Mouse (Mus musculus) limb, embryonic 11.5 days (tissue): ENCODE results near the gene Mpdz. TPM values are rescaled to one million over a fixed set of nuclear protein-coding genes. Genes with fewer than 3 reads are reported as not detected.

Source experiments
- ATAC-seq: fragments of 200-750 bp; cut with Nextera tagmentation; 2 replicates; pipeline ENCODE4 v1.8.0; 2017; ENCODE audit warnings: low read depth; ENCODE audit not compliant: insufficient number of reproducible peaks, low FRiP score, low TSS enrichment
- DNase-seq: peaks from one replicate; pipeline ENCODE4 v3.0.0-alpha.2; 2015; ENCODE audit warnings: low spot score
- H3K27ac ChIP-seq: fragments of 300-500 bp; sonication (generic); replicated peaks from 2 replicates; pipeline ENCODE4 v1.5.1; 2014; ENCODE audit warnings: low read depth, mild to moderate bottlenecking, low read length
- H3K27me3 ChIP-seq: fragments of 300-500 bp; sonication (generic); 2 replicates; pipeline ENCODE4 v1.6.1; 2014; ENCODE audit warnings: mild to moderate bottlenecking, low read length, mixed read lengths; ENCODE audit not compliant: control insufficient read depth, insufficient read depth
- H3K36me3 ChIP-seq: fragments of 300-500 bp; sonication (generic); 2 replicates; pipeline ENCODE4 v1.6.1; 2014; ENCODE audit warnings: mild to moderate bottlenecking, low read length, moderate library complexity, mixed read lengths; ENCODE audit not compliant: control insufficient read depth, insufficient read depth
- H3K4me1 ChIP-seq: fragments of 300-500 bp; sonication (generic); 2 replicates; pipeline ENCODE4 v1.6.1; 2014; ENCODE audit warnings: low read length, mixed read lengths; ENCODE audit not compliant: control insufficient read depth, insufficient read depth
- H3K4me2 ChIP-seq: fragments of 300-500 bp; sonication (generic); 2 replicates; pipeline ENCODE4 v1.6.1; 2014; ENCODE audit warnings: low read depth, mild to moderate bottlenecking, moderate library complexity; ENCODE audit not compliant: severe bottlenecking
- H3K4me3 ChIP-seq: fragments of 300-500 bp; sonication (generic); 2 replicates; pipeline ENCODE4 v1.5.1; 2014; ENCODE audit warnings: low read depth, low read length
- H3K9ac ChIP-seq: fragments of 300-500 bp; sonication (generic); 2 replicates; pipeline ENCODE4 v1.6.1; 2014; ENCODE audit warnings: mild to moderate bottlenecking, low read length
- H3K9me3 ChIP-seq: fragments of 300-500 bp; sonication (generic); 2 replicates; pipeline ENCODE4 v1.6.1; 2016; ENCODE audit warnings: low read length; ENCODE audit not compliant: control insufficient read depth
- WGBS: fragments of 180-500 bp; shearing (Covaris S2); extraction: QIAGEN DNeasy Blood & Tissue Kit; methylation state at CpG from one replicate; pipeline ENCODE4 v1.1.7; 2014; 5-methylcytosine and 5-hydroxymethylcytosine counted together
- polyA plus RNA-seq: library from polyadenylated mRNA; unstranded; fragments of >200 nt; fragmentation: Nextera tagmentation; extraction: Ambion mirVana; gene quantifications from 2 replicates; pipeline ENCODE4 v1.2.1, GENCODE M21; 2014

Mpdz gene
- polyA plus RNA-seq, 1 experiment from 2014 or later, result 41.6 TPM

DNA sequence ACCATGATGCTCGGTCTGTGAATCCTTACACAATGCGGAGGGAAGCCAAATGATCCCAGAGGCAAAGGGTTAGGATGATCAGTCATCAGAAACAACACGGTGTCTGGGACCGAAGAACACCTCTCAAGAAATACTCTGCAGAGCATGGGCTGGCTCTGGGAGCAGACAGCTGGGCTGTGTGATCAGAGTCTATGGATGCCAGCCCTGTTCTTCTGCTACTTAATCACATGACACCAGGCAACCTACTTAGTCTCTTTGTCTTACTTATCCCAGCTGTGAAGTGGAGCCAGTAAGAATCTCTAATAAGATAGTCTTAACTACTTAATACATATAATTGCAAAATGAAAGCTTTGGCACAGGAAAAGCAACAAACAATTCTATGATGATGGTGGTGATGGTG is 118.8 kb downstream of the Mpdz start:
- peaks cover 4% of the 10 kb centered on the region; the same call in 1 of the 2 replicates for H3K36me3 ChIP-seq
- no peak overlapping the region for H3K4me2 ChIP-seq
- DNase-seq (no peak), ATAC-seq (no peak)
- no peak overlapping the region for H3K27ac ChIP-seq
- 92% methylated on average over 4 of the region's 4 CpGs for WGBS
- H3K9ac ChIP-seq, result no peak overlapping the region
- no peak overlapping the region for H3K4me3 ChIP-seq
- H3K9me3 ChIP-seq, result no peaks in the 10 kb centered on the region
- no peaks in the 10 kb centered on the region for H3K27me3 ChIP-seq
- no peaks in the 10 kb centered on the region for H3K4me1 ChIP-seq

DNA sequence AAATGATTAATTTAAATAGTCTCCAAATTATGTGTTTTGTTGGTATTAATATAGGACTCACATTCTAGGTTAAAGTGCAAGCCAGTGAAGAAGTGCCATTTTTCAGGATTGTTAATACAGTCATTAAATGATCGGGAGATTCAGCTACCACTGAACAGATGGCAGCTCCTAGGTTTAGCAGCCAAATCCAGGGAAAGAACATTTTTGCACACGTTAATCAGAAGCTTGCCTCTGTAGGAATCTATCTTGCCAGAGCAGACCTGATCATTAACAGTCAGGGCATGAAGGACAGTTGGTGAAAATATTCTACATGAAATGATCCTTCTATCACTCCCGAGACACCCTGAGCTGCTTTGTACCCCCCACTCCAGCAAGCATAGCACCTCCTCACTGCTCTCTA is 120.4 kb downstream of the Mpdz start:
- H3K4me2 ChIP-seq, result no peak overlapping the region
- ATAC-seq, result no peak
- H3K27me3 ChIP-seq, result no peaks in the 10 kb centered on the region
- H3K27ac ChIP-seq, result no peak overlapping the region
- no peaks in the 10 kb centered on the region for H3K9me3 ChIP-seq
- no peak overlapping the region for H3K9ac ChIP-seq
- peaks cover 7% of the 10 kb centered on the region for H3K36me3 ChIP-seq
- H3K4me3 ChIP-seq, result no peak overlapping the region
- no peak for DNase-seq
- H3K4me1 ChIP-seq, result no peaks in the 10 kb centered on the region
- WGBS, result 88% methylated on average over 3 of the region's 3 CpGs

DNA sequence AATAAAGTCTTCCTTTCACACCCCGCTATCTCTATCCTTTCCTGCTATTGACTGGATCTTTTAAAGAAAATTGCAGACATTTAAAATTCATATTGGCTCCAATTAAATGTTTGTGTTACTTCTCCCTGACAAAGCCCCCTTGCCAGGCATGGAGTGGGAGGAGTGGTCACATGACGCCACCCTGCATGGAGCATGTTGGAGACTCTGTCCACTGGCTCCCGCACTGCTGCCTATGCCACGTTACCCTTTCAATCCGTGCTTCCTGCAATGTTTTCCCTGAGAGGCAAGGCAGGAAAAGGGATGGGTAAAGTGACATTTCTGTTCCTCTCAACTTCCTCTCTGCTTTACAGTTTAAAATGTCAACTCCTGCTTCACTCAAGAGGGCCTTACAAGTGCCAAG is 128.0 kb downstream of the Mpdz start:
- Histone ChIP-seq H3K4me3 (no peak overlapping the region), H3K27ac (no peak overlapping the region)

DNA sequence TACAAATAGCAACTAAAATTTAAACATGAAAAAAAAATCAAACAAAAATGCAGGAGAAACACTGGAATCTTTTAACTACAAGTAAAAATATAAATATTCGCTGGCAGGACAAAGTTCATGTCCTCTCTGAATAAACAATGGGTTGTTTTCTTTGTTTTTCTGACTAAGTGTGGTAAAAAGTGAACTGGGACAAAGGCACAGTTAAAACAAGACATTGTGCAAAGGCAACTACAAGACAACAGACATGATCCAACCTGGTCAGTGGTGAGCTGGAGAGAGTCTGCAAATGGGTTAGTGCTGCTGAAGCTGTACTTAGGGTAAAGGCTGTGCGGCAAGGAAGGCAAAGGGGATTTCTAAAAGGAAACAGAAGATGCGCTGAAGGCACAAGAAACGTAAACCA is 129.4 kb downstream of the Mpdz start:
- H3K4me1 ChIP-seq, result no peaks in the 10 kb centered on the region
- no peak overlapping the region for H3K9ac ChIP-seq
- no peak overlapping the region for H3K4me2 ChIP-seq
- peaks cover 3% of the 10 kb centered on the region; the same call in 1 of the 2 replicates for H3K36me3 ChIP-seq
- H3K27ac ChIP-seq, result no peak overlapping the region
- H3K4me3 ChIP-seq, result no peak overlapping the region
- DNase-seq (no peak), ATAC-seq (no peak)
- H3K9me3 ChIP-seq, result no peaks in the 10 kb centered on the region
- 87% methylated on average over 4 of the region's 4 CpGs for WGBS
- H3K27me3 ChIP-seq, result no peaks in the 10 kb centered on the region

More for the DNA sequence above, 128.0 kb downstream of the Mpdz start:
- Histone ChIP-seq H3K27me3 (no peaks in the 10 kb centered on the region), H3K9ac (no peak overlapping the region), H3K4me1 (no peaks in the 10 kb centered on the region), H3K9me3 (no peaks in the 10 kb centered on the region), H3K36me3 (peaks cover 3% of the 10 kb centered on the region; the same call in 1 of the 2 replicates), H3K4me2 (no peak overlapping the region)
- DNase-seq (no peak), ATAC-seq (no peak)
- 91% methylated on average over 5 of the region's 5 CpGs for WGBS

DNA sequence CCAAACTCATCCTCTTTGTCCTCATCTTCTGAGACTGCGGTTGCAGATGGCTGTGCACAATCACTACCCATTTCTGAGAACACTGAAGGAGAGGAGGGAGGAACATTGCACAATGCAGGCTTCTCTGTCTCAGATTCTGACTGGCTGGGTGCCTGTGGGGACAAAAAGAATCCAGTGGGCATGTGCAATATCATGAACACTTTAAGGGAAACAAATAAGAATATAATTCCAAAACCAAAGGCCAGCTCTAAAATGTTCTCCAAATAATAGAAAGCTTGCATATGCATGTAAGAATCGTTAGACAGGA is 132.5 kb downstream of the Mpdz start:
- DNase-seq (no peak), ATAC-seq (no peak)
- no peaks in the 10 kb centered on the region for H3K36me3 ChIP-seq
- WGBS, result 96% methylated on average over 2 of the region's 2 CpGs
- H3K9me3 ChIP-seq, result no peaks in the 10 kb centered on the region
- H3K9ac ChIP-seq, result no peak overlapping the region
- H3K27me3 ChIP-seq, result no peaks in the 10 kb centered on the region
- no peak overlapping the region for H3K27ac ChIP-seq
- no peak overlapping the region for H3K4me2 ChIP-seq
- no peaks in the 10 kb centered on the region for H3K4me1 ChIP-seq
- H3K4me3 ChIP-seq, result no peak overlapping the region

DNA sequence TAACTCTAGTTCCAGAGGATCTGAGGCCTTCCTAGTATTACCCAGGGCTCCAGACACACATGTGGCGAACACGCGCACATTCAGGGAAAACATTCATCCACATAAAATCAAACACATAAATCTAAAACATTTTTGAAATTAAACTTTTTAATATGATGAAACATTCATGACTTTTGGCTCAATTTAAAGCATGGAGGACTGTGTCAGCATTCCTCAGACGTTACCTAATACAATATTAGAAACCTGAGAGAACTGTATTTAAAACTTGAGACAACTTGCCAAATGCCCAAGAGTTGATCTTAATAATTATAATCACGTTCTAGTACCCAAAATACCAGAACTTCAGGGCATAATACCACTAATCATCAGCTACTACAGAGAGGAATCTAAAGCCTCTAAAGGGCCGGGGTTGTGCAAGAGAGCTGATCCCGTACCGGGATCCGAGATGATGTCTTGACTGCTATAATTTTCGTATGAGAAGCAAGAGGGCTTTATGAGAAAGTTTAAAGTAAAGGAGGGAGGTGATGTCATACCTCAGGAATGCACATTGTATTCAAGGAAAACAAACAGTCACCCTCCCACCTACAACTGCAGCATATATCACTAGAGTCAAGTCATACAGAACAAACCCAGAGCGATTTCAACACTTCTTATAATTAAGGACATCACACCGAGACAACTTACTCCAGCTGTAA is 133.0 kb downstream of the Mpdz start:
- H3K27me3 ChIP-seq, result no peaks in the 10 kb centered on the region
- ATAC-seq, result no peak
- no peak overlapping the region for H3K27ac ChIP-seq
- no peaks in the 10 kb centered on the region for H3K9me3 ChIP-seq
- 88% methylated on average over 12 of the region's 12 CpGs for WGBS
- H3K4me1 ChIP-seq, result no peaks in the 10 kb centered on the region
- DNase-seq, result no peak
- no peak overlapping the region for H3K9ac ChIP-seq
- H3K4me3 ChIP-seq, result no peak overlapping the region
- no peak overlapping the region for H3K4me2 ChIP-seq
- H3K36me3 ChIP-seq, result no peaks in the 10 kb centered on the region

DNA sequence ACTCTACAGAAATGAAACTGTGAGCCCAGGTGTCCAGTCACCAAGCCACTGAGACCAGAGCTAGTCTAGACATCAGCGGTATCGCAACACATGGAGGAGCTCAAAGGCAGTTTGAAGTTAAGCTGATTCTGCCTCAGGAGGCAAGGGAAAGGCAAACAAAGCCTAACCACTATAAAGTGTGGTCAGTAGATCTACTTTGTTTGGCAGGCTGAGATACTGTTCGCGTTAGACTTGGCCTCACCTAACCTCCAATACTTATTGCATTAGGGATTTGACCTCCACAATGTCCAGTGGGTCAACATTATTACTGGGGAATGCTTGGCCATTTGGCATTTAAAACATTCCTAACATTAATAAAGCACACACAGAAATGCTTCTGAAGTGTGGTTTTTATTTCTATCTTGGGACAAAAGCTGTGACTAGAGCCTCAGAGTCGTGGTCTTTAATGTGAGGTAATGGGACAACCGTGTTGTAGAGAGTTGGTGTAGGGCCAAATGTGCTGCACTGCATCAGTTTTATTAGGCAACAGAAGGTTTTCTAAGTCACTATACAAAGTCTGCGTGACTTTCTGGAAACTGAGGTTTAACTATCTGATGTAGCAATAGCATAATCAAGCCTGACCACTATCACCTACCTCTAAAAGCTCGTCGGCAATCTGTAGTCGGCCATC is 134.9 kb downstream of the Mpdz start:
- no peaks in the 10 kb centered on the region for H3K27me3 ChIP-seq
- H3K27ac ChIP-seq, result no peak overlapping the region
- H3K4me2 ChIP-seq, result no peak overlapping the region
- no peak overlapping the region for H3K4me3 ChIP-seq
- H3K9me3 ChIP-seq, result no peaks in the 10 kb centered on the region
- H3K36me3 ChIP-seq, result no peaks in the 10 kb centered on the region
- no peak for DNase-seq
- no peaks in the 10 kb centered on the region for H3K4me1 ChIP-seq
- no peak overlapping the region for H3K9ac ChIP-seq
- ATAC-seq, result no peak
- WGBS, result 89% methylated on average over 10 of the region's 10 CpGs

DNA sequence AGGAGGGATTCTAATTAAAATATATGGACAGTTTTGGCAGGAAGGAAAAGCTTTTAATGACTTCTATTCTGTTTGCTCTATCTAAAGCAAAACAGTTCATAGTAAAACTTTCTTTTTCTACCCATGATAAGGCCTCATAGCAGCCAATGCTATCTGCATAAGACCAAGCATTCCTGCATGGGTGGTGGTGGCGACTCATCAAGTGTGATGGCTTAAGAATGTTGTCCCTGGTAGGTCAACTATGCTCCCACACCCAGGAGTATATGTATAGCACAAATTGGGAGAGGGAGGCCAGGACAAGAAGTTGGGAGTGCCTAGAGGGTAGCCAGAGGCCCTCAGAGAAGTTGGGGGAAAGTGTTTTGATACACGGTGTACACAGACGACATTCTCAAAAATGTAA is 140.6 kb downstream of the Mpdz start:
- ATAC-seq (no peak), DNase-seq (no peak)
- Histone ChIP-seq H3K9ac (no peak overlapping the region), H3K4me1 (no peaks in the 10 kb centered on the region), H3K4me2 (no peak overlapping the region), H3K9me3 (no peaks in the 10 kb centered on the region), H3K4me3 (no peak overlapping the region), H3K36me3 (no peaks in the 10 kb centered on the region; the same call in 1 of the 2 replicates), H3K27me3 (no peaks in the 10 kb centered on the region), H3K27ac (no peak overlapping the region)
- WGBS, result 96% methylated on average over 3 of the region's 3 CpGs
